Mouse (Mus musculus) bone marrow macrophage, adult 2 months (primary cell): ENCODE results near the gene Pfkfb3.

Experiments
- CTCF ChIP-seq: IDR thresholded peaks from 2 replicates; pipeline ENCODE4 v1.5.1; 2012; ENCODE audit warnings: low read depth, mild to moderate bottlenecking, low read length, moderate library complexity
- POLR2A ChIP-seq: IDR thresholded peaks from 2 replicates; pipeline ENCODE4 v1.6.1; 2012; ENCODE audit warnings: mild to moderate bottlenecking, low read depth, low read length, borderline replicate concordance

- TF ChIP-seq CTCF (no peak), POLR2A (no peak)
These were observed 9.5 kb downstream of the Pfkfb3 start for GRCm38 (mm10) chr2:11544342-11544741.
